Mouse (Mus musculus) adrenal gland, postnatal 36 days (tissue): Measurements from ENCODE around the gene Ush1g. TPM values are rescaled to one million over a fixed set of nuclear protein-coding genes. Genes with fewer than 3 reads are reported as not detected.

ENCODE experiments used
- DNase-seq, 2 experiments: peaks; one replicate each; pipeline ENCODE4 v3.0.0; 2021; ENCODE audit warnings: mixed read lengths in 1 of 2
- long read RNA-seq, 2 experiments: library from polyadenylated mRNA; stranded (forward); transcript quantifications; one replicate each; pipeline ENCODE4 v2.0.0; 2021; ENCODE audit warnings: borderline sequencing depth in 2 of 2
- total RNA-seq, 2 experiments: library from RNA; stranded (reverse); gene quantifications; 2 replicates each; pipeline ENCODE4 v1.2.3; 2021

Gene Ush1g
- total RNA-seq, result under 1 TPM; 0.40 to 0.49 TPM
- long read RNA-seq, experiment 1, result 0 reads
- long read RNA-seq, experiment 2, result 0 reads

DNA sequence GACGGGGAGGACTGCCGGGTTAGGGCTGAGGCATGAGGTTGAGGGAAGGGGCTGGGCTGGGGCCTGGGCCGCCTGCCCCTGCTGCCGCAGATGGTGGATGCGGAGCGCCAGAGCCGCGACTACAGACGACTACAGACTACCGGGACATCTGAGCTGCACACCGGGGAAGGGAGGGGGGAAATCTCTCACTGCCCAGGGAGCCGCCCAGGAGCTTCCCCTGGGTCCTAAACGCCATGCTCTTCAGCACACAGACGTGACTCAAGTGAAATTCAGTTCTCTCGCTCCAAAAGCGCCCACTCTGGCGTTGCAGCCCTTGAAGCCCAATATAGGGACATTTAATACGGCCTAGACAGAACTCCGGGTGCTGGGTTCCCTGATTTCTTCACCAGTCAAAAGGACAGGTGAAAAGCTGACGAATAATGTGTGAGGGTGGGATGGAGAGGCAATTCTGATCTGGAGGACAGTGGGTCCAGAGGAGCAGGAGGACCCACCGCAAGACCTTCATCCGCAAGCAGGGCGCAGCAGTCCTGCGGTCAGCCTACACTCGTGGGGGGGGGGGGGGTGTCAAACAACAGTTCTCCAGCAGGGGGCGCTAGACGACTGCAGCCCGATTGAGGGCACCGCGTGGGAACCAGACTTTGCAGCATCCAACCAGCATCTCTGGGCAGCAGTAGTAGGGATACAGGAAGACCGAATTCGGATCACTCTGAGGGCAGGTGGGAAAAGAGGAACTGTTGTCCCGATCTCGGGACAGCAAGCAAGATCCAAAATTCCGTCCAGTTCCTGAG lies at the start of gene Ush1g:
Ush1g (minus strand) TSS at position 136 of the 788 bp plus-strand sequence.
- DNase-seq, result peak; percentile 70 to 80

GRCm38 (mm10) chr11:115371354-115371753 lies 49.5 kb upstream of the Ush1g start:
- DNase-seq, result no peak

- DNase-seq, result no peak
Measured at GRCm38 (mm10) chr11:115370368-115370767, 48.5 kb upstream of the Ush1g start.

- DNase-seq, result peak; percentile 92 to 94
Measured at GRCm38 (mm10) chr11:115367395-115367944, 45.6 kb upstream of the Ush1g start, which contains the start of gene Hid1. TSS of gene Hid1 (minus strand) at chr11:115367756.

DNA sequence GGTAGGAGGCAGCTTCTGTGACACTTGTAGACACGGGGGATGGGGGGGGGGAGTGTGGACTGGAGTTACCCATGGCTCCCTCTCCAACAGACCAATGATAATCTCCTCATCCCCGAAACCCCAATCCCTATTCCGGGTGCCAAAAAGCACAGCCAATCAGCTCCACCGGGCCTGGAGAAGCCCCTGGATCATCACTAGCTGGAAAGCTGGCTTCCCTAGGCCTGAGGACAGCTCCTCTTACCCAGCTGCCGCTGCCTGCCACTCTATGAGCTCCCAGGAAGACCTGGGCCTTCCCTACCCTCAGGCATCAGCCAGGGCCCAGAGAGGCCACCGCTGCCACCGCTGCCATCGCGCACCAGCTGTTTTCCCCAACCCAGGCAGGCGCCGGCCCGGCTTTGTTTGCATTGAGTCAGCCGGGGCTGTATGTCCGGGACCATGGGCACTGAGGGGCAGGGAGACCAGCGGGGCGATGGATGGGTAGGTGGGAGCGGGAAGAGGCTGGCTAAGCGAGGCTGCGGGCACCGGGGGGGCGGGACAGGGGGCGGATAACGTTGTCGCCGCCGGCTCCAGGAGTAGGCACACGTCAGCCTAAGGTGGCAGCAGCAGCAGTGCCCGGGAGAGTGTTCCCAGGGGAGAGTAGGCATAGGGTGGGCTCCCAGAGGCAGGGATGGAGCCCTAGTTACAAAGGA lies 45.0 kb upstream of the Ush1g start:
- peak in 1 of 2 experiments; percentile 15 for DNase-seq

GRCm38 (mm10) chr11:115366039-115366705 lies 44.3 kb upstream of the Ush1g start:
- no peak for DNase-seq

DNA sequence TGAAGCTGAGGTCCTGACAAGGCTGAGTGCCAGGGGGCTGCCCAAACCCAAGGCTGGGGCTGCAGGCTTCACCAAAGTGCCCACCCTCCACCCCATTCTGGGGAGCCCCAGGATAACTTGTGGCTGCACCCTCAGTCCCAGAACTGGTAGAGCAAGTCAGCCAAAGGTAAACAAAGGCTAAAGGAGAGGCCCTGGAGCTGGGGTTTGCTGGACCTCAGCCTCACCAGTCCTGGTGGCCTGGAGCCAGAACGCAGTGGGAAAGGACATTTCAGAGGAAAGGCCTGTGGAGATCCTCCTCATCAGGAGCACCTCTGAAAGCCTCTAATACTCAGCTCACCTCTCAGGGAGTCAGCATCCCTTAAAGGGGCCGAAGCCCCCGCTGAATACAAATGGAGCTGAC lies 42.3 kb upstream of the Ush1g start:
- DNase-seq, result no peak

- no peak for DNase-seq
Measured at GRCm38 (mm10) chr11:115359726-115360125, 37.9 kb upstream of the Ush1g start.

GRCm38 (mm10) chr11:115359293-115359692 lies 37.5 kb upstream of the Ush1g start:
- no peak for DNase-seq

DNA sequence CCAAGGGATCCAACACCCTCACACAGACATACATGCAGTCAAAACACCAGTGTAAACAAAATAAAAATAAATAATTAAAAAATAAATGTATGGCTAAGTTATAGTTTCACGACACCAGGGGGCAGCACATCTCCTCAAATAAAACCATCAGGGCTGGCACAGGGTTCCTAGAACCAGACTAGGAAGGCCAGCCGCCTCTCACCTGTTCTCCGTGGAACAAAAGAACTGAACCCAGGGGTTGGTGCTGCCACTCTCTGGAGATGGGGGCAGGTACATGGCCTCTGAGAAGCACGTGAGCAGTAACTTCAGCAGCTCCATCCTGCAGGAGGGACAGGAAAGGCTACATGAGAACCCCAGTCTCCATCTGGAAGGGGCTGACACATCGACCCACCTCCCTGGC lies 36.6 kb upstream of the Ush1g start:
- peak; percentile 73 to 82 for DNase-seq

- peak; percentile 77 to 81 for DNase-seq
Measured at GRCm38 (mm10) chr11:115354183-115354582, 32.3 kb upstream of the Ush1g start.

DNA sequence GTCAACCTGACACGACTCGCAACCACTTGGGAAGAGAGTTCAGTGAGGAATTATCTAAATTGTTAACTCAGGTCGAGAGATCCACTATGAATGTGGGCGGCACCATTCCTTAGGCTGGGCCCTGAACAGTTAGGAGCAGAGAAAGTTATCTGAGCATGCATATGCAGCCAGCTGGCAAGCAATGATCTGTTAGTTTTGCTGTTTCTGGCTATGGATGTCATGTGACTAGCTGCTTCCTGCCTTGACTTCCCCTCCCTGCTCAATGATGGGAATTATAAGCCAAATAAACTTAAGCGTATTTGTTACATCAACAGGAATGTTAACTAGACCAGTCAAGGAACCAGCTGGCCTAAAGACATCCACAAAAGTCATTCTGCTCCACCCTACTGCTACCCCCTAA lies 31.5 kb upstream of the Ush1g start:
- DNase-seq, result no peak

DNA sequence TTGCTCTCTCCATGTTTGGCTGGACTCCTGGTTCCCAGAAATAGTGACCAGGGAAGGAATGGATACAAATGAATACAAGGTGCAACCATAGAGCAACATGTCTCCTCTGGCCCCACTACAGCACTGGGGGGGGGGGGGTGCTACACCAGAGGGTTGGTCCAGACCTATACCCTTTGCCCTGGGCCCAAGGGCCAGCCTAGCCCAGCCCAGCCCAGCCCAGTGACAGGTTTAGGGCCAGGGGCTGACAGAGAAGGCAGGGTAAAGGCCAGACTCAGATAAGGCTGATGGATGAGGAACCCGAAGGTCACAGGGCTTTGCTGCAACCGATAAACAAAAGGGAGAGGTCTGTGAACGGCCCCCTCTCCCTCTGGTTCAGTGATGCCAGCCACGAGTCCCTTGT lies 28.1 kb upstream of the Ush1g start:
- no peak for DNase-seq

GRCm38 (mm10) chr11:115348681-115349248 lies 26.9 kb upstream of the Ush1g start:
- DNase-seq, result no peak

GRCm38 (mm10) chr11:115345515-115345914 lies 23.7 kb upstream of the Ush1g start:
- DNase-seq, result no peak

DNA sequence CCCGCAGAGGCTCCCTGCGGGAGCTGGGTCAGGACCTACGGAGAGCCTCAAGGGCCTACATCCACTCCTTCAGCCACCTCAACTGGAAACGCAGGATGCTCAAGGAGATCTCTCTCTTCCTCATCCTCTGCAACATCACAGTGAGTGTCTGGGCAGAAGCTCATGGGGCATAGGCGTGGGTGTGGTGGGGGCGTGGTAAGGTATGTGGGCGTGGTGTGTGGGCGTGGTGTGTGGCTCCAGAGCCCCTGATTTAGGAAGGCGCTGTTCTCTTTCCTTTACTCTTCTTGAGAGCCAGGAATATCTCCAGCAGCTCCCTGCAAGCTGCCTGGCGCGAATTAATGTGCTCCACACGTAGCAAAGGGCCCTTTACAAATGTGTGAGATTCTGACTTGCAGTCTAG lies 23.1 kb upstream of the Ush1g start:
- DNase-seq, result no peak

DNA sequence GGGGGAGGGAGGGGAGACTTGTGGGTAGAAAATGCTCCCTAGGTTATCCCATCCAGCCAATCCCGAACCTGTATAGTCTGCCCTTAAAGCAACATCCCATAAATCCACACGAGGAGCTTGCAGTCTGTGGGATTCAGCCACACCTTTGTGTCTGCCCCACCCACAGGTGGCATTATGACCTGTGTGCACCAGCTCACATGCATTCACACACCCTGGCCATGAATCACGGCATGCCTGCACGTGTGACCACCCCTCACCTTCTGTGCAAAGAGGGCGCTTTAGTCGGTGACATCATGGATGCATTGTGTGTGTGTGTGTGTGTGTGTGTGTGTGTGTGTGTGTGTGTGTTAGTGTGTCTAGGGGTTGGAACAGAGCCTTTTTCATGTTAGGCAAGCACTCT lies 20.0 kb upstream of the Ush1g start:
- DNase-seq, result no peak

DNA sequence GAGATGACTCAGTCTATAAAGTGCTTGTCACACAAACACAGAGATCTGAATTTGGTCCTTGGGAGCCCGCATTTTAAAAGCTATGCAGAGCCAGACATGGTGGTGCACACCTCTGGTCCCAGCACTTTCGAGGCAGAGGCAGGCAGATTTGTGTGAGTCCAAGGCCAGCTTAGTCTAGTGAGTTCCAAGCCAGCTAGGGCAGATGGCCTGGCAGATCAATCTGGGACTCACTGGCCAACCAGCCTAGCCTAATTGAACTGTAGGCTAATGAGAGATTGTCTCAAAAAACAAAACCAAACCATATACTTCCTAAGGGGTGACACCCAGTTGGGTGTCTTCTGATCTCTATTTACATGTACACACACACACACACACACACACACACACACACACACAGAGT lies 19.4 kb upstream of the Ush1g start:
- DNase-seq, result no peak

DNA sequence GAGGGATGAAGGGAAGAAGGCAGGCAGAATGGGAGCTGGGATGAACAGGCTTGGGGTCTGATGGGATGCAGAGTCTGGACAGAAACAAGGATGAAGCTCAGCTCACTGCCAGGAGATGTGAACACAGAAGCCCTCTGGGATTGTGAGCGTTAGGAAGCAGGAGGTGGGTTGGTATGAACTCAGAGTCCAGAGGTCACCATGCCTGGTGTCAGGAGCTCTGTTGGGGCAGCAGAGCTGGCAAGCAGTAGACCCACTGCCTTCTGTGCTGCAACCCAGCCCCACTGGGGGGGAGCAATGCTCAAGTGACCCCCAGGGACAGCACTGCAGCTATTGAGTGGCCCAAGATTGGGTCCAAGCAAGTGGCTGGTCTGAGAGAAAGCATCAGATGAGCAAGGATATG lies 16.0 kb upstream of the Ush1g start:
- no peak for DNase-seq

DNA sequence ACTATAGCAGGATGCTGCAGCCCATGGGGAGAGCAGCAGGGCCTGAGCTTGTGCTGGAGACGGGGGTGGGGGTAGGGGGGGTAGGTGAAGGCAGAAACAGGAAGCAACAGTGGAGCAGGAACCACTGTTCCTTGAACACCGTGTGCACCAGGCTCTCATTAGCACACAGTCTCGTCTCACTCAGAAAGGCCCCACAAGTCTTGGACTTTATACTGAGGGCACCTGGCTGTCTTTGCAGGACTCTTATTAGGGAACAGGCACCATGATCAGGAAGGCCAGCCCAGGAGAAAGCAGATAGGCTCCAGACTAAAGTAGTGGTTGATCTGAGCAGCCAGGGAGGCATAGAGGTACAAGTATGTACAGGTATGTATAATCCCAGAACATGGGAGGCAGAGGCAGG lies 15.5 kb upstream of the Ush1g start:
- no peak for DNase-seq

- DNase-seq, result no peak
Measured at GRCm38 (mm10) chr11:115336115-115336514, 14.3 kb upstream of the Ush1g start.

- DNase-seq, result peak; percentile 54 to 55
Measured at GRCm38 (mm10) chr11:115335223-115335622, 13.4 kb upstream of the Ush1g start.
